Mouse (Mus musculus): ENCODE results near the gene Gm10563.

- no peak for TF ChIP-seq CTCF (IDR thresholded peaks at IDR 0.05; ENCODE audit: low read depth, low read length)
- no peak for TF ChIP-seq POLR2A (IDR thresholded peaks at IDR 0.05; ENCODE audit: insufficient read depth, low read length)
Observed at GRCm38 (mm10) chr4:155582279-155582905, 62.8 kb downstream of the Gm10563 start.
